Mouse (Mus musculus): Measurements from ENCODE around the gene St6galnac1. TPM values are rescaled to one million over a fixed set of nuclear protein-coding genes. Genes with fewer than 3 reads are reported as not detected.

St6galnac1 gene
- total RNA-seq, 2 experiments from 2014 or later = not detected

- intact Hi-C loops (cut with DNase I) = loop anchor here (2.0 kb wide), 1 partner anchor 167 kb away; no protein-coding TSS in a partner anchor
- no peak for DNase-seq (ENCODE audit: extremely low spot score in 1 of 2, low spot score in 2 of 2)
Measured at GRCm38 (mm10) chr11:116809520-116809919, 34.2 kb upstream of the St6galnac1 start.

DNA sequence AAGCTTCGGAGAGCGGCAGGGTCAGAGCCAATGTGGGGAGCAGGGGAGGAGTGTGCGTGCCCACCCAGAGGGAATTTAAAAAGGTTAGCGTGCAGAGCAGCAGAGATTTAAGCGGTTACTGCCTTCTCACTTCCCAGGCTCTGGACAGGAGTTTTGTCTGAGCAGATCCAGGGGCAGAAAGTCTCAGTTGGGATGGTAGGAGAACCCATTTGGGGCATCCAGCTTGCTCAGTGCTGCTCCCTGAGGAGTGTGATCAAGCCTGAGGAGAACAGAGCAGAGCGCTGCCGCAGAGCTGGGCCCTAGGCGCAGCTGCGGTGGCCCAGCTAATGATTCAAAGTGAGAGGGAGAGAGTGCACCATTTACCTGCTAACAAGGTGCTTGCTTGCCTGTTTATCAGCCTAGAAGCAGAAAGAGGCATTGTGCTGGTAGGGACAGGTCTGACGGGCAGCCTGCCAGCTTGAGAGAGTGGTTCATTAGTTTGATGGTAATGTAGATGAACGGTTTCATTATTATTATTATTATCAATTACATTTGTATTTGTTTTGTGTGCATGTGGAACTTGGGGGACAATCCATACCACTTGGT lies 33.6 kb upstream of the St6galnac1 start:
- intact Hi-C loops (cut with DNase I) = loop anchor here (2.0 kb wide), 1 partner anchor 166 kb away; no protein-coding TSS in a partner anchor
- DNase-seq (ENCODE audit: extremely low spot score in 1 of 2, low spot score in 2 of 2) = no peak

DNA sequence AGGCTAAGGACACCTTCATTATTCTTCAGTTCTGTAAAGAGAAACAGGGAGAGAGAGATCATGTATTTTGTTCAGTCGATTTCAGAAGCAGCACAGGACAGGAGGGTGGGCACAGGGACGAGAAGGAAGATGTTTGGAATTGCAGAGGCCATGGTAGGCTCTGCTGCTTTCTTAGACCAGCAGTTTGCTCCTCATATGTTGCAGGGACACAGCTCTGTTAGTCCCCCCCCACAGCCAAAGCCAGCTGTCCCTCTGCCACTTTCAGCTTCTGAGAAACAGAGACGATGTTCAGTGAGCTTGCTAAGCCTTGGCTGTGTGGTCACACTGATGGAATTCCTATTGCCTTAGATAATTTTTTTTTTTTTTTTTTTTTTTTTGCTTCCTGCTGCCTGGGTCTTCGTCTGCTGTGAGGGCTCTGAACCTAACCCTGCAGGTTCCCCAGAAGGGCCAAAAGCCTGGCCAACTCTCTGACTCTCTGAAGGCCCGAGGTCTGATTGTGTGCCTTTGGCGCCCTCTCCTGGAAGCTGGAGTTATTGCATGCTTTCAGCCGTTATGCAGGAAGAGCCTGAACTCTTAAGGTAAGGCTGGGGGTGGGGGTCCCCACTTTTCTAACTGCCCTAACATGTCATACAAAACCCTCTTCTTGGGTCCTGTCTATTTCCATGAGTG lies 32.8 kb upstream of the St6galnac1 start:
- peak; percentile 82 to 88 for DNase-seq (ENCODE audit: extremely low spot score in 1 of 2, low spot score in 2 of 2)
- intact Hi-C loops (cut with DNase I) = loop anchor here (2.0 kb wide), 1 partner anchor 165 kb away; no protein-coding TSS in a partner anchor

DNA sequence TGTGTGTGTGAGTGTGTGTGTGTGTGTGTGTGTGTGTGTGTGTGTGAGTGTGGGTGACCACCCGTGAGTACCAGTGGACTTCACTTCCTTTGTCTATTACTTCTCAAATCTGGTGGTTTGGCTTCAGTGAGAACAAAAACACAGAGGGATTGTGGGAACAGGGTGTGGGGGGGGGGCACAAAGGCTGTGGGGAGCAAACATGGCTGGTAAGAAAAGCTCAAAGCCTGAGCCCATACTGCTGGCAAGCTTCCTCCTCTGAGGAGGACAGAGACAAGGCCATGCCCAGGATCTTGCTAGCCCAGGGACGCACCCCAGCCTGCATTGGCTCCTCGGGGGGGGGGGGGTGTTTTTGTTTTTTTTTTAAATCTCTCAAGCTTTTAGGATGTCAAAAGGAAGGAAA lies 32.2 kb upstream of the St6galnac1 start:
- no peak for DNase-seq (ENCODE audit: extremely low spot score in 1 of 2, low spot score in 2 of 2)
- intact Hi-C loops (cut with DNase I) = no loop called here

GRCm38 (mm10) chr11:116807116-116807515 lies 31.8 kb upstream of the St6galnac1 start:
- intact Hi-C loops (cut with DNase I) = no loop called here
- DNase-seq (ENCODE audit: extremely low spot score in 1 of 2, low spot score in 2 of 2) = no peak

DNA sequence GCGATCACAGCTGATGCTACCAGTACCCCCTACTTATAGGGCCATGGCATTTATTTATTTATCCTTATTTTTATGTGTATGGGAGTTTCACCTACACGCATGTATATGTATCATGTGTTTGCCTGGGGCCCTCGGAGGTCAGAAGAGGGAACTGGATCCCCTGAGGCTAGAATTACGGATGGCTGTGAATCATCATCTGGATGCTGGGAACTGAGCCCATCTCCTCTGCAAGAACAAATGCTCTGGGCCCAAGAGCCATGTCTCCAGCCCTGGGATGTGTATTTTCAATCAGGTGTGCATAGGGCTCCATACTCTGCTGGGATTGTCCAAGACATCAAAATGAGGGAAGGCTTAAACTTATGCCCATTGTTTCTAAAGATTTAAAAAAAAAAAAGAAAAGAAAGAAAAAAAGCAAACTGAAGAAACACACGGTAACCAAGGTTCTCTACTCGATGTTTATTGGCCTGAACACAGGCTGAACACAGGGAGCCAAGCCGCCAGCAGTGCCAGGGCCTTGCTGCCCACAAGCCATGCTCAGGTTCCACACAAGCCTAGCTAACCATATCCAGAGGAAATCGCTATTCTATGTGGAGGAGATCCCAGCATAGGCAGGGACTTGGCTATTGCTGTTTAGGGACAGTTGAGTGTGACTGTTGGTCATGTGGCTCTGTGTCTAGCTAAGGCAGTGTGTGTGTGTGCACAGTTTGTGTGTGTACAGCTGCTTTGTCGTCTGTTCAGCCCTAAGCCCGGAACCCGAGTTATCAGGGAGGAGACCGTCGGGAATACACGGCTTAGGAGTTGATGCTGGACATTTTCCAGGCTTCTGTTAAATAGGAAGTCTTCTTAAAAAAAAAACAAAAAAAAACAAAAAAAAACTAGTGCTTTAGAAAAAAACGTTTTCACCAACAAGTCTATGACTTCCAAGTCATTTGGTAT lies 31.1 kb upstream of the St6galnac1 start:
- intact Hi-C loops (cut with DNase I) = no loop called here
- no peak for DNase-seq (ENCODE audit: extremely low spot score in 1 of 2, low spot score in 2 of 2)

GRCm38 (mm10) chr11:116802709-116803108 lies 27.4 kb upstream of the St6galnac1 start:
- DNase-seq (ENCODE audit: extremely low spot score in 1 of 2, low spot score in 2 of 2) = no peak
- intact Hi-C loops (cut with DNase I) = no loop called here

DNA sequence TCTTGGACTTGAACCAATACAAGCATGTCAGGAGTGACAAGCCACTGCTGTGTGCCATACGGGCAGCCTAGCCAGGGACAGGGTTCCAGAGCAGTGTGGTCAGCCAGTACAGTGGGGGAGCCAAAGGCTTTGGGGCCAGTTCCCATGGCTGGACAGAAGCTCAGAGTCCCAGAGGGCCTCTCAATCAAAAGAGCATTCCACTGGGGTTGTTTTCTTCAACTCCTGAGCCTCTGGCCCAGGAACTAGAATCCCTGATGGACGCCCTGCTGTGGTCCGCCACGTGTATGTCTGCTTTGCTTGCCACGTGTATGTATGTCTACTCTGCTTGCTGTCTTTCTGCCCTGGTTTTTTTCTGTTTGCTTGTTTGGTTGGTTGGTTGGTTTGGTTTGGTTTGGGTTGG lies 25.8 kb upstream of the St6galnac1 start:
- intact Hi-C loops (cut with DNase I) = no loop called here
- DNase-seq (ENCODE audit: extremely low spot score in 1 of 2, low spot score in 2 of 2) = no peak

DNA sequence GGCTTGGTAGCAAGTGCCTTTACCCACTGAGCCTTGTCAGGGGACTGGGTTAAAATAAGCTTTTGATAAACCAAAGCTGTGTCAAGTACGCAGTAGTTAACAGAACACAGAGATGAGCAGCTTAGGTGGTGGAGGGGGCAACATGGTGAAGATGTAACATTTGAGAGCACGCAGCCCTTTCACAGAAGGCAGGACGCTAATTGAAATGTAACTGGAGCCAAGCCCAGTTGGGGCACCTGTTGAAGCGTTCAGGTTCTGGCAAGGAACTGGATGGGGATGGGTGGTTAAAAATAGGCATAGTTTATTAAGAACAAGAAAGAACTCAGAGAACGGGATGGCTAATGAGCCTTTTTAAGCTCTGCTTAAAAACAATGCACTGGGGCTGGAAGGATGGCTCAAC lies 24.1 kb upstream of the St6galnac1 start:
- intact Hi-C loops (cut with DNase I) = no loop called here
- no peak for DNase-seq (ENCODE audit: extremely low spot score in 1 of 2, low spot score in 2 of 2)

GRCm38 (mm10) chr11:116784221-116784620 lies 8.9 kb upstream of the St6galnac1 start:
- intact Hi-C loops (cut with DNase I) = no loop called here
- DNase-seq (ENCODE audit: extremely low spot score in 1 of 2, low spot score in 2 of 2) = peak in 1 of 2 experiments; percentile 4

- intact Hi-C loops (cut with DNase I) = no loop called here
- DNase-seq (ENCODE audit: extremely low spot score in 1 of 2, low spot score in 2 of 2) = peak in 1 of 2 experiments; percentile 40
Measured at GRCm38 (mm10) chr11:116782737-116783145, 7.4 kb upstream of the St6galnac1 start.

- intact Hi-C loops (cut with DNase I) = no loop called here
- DNase-seq (ENCODE audit: extremely low spot score in 1 of 2, low spot score in 2 of 2) = peak in 1 of 2 experiments; percentile 6
Measured at GRCm38 (mm10) chr11:116773205-116773604, 2.1 kb downstream of the St6galnac1 start.

- intact Hi-C loops (cut with DNase I) = no loop called here
- DNase-seq (ENCODE audit: extremely low spot score in 1 of 2, low spot score in 2 of 2) = no peak
Measured at GRCm38 (mm10) chr11:116769873-116770272, 5.4 kb downstream of the St6galnac1 start.

- intact Hi-C loops (cut with DNase I) = no loop called here
- no peak for DNase-seq (ENCODE audit: extremely low spot score in 1 of 2, low spot score in 2 of 2)
Measured at GRCm38 (mm10) chr11:116764946-116765345, 10.4 kb downstream of the St6galnac1 start.

DNA sequence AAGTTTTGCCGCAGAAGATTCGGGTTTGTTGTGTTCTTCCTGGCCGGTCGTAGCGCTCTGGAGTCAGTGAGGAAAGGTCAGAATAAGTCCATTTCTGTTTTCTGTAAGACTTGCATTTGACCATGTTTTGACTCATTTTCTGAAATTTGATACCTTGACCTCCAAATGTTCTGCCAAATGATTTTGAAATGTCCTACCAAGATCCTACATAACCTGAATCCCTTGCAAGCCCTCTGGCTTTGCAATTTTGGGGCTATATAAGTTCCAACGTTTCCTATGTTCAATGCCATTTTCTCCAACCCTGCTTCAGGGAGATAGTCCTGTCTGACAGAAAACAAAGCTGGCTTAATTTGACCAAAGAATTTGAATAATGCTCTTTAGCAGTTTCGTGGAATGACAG lies 11.0 kb downstream of the St6galnac1 start:
- no peak for DNase-seq (ENCODE audit: extremely low spot score in 1 of 2, low spot score in 2 of 2)
- intact Hi-C loops (cut with DNase I) = no loop called here

- DNase-seq (ENCODE audit: extremely low spot score in 1 of 2, low spot score in 2 of 2) = no peak
- intact Hi-C loops (cut with DNase I) = no loop called here
Measured at GRCm38 (mm10) chr11:116755191-116755590, 20.1 kb downstream of the St6galnac1 start.

- no peak for DNase-seq (ENCODE audit: extremely low spot score in 1 of 2, low spot score in 2 of 2)
- intact Hi-C loops (cut with DNase I) = no loop called here
Measured at GRCm38 (mm10) chr11:116753674-116754470, 21.4 kb downstream of the St6galnac1 start.

GRCm38 (mm10) chr11:116749733-116750132 lies 25.6 kb downstream of the St6galnac1 start:
- intact Hi-C loops (cut with DNase I) = loop anchor here (2.0 kb wide), 1 partner anchor 25 kb away; the partner anchor contains the start of gene St6galnac1
- DNase-seq (ENCODE audit: extremely low spot score in 1 of 2, low spot score in 2 of 2) = no peak
